Mouse (Mus musculus) stomach, embryonic 16.5 days (tissue): ENCODE measurements around the gene Gclm. TPM values are rescaled to one million over a fixed set of nuclear protein-coding genes. Genes with fewer than 3 reads are reported as not detected.

Source experiments
- ATAC-seq: fragments of 200-750 bp; cut with Nextera tagmentation; 2 replicates; pipeline ENCODE4 v1.8.0; 2017; ENCODE audit warnings: moderate number of reproducible peaks, moderate TSS enrichment; ENCODE audit not compliant: insufficient read depth, low FRiP score
- H3K27ac ChIP-seq: fragments of 300-500 bp; sonication (generic); 2 replicates; pipeline ENCODE4 v1.5.1; 2014; ENCODE audit warnings: low read length
- H3K27me3 ChIP-seq: fragments of 300-500 bp; sonication (generic); 2 replicates; pipeline ENCODE4 v1.6.1; 2014; ENCODE audit warnings: low read length, control low read depth, mixed read lengths; ENCODE audit not compliant: control insufficient read depth, insufficient read depth
- H3K36me3 ChIP-seq: fragments of 300-500 bp; sonication (generic); 2 replicates; pipeline ENCODE4 v1.6.1; 2014; ENCODE audit warnings: low read length; ENCODE audit not compliant: control insufficient read depth, insufficient read depth
- H3K4me1 ChIP-seq: fragments of 300-500 bp; sonication (generic); 2 replicates; pipeline ENCODE4 v1.6.1; 2014; ENCODE audit warnings: low read length, control low read depth, mixed read lengths; ENCODE audit not compliant: control insufficient read depth, insufficient read depth
- H3K4me2 ChIP-seq: fragments of 300-500 bp; sonication (generic); 2 replicates; pipeline ENCODE4 v1.6.1; 2014; ENCODE audit warnings: low read depth, low read length, mixed read lengths
- H3K4me3 ChIP-seq: fragments of 300-500 bp; sonication (generic); replicated peaks from 2 replicates; pipeline ENCODE4 v1.5.1; 2014; ENCODE audit warnings: mild to moderate bottlenecking, low read length
- H3K9ac ChIP-seq: fragments of 300-500 bp; sonication (generic); 2 replicates; pipeline ENCODE4 v1.6.1; 2014; ENCODE audit warnings: low read length
- H3K9me3 ChIP-seq: fragments of 300-500 bp; sonication (generic); replicated peaks from 2 replicates; pipeline ENCODE4 v1.6.1; 2016; ENCODE audit warnings: low read length, control low read depth; ENCODE audit not compliant: control insufficient read depth
- WGBS: fragments of 180-500 bp; shearing (Covaris S2); extraction: QIAGEN DNeasy Blood & Tissue Kit; methylation state at CpG from one replicate; pipeline ENCODE4 v1.1.7; 2014; 5-methylcytosine and 5-hydroxymethylcytosine counted together
- polyA plus RNA-seq: library from polyadenylated mRNA; unstranded; fragments of >200 nt; fragmentation: Nextera tagmentation; extraction: Ambion mirVana; gene quantifications from 2 replicates; pipeline ENCODE4 v1.2.1, GENCODE M21; 2015

Gclm gene
- polyA plus RNA-seq, 1 experiment from 2014 or later = 60.8 TPM

- no peaks in the 10 kb centered on the region for H3K36me3 ChIP-seq
- peaks cover 25% of the 10 kb centered on the region for H3K4me1 ChIP-seq
- H3K9me3 ChIP-seq = no peaks in the 10 kb centered on the region
- H3K9ac ChIP-seq = no peak overlapping the region
- H3K27ac ChIP-seq = no peak overlapping the region
- ATAC-seq = no peak
- H3K27me3 ChIP-seq = no peaks in the 10 kb centered on the region
- 89% methylated on average over 6 of the region's 6 CpGs for WGBS
- no peak overlapping the region for H3K4me2 ChIP-seq
- no peak overlapping the region for H3K4me3 ChIP-seq
These were observed 39.6 kb upstream of the Gclm start for GRCm38 (mm10) chr3:122205753-122206152.

- Histone ChIP-seq H3K4me1 (peaks cover 28% of the 10 kb centered on the region), H3K4me3 (no peak overlapping the region), H3K27ac (peak overlapping the region; percentile 22; the same call in 1 of the 2 replicates), H3K27me3 (no peaks in the 10 kb centered on the region), H3K36me3 (no peaks in the 10 kb centered on the region), H3K4me2 (no peak overlapping the region), H3K9me3 (no peaks in the 10 kb centered on the region), H3K9ac (no peak overlapping the region)
- WGBS = 52% methylated on average over 8 of the region's 8 CpGs
- ATAC-seq = peak; percentile 54; the same call in 1 of the 2 replicates
These were observed 38.9 kb upstream of the Gclm start for GRCm38 (mm10) chr3:122206279-122207070.

- H3K9me3 ChIP-seq = no peaks in the 10 kb centered on the region
- WGBS = 86% methylated on average over 6 of the region's 6 CpGs
- no peak overlapping the region for H3K27ac ChIP-seq
- no peaks in the 10 kb centered on the region for H3K36me3 ChIP-seq
- H3K9ac ChIP-seq = no peak overlapping the region
- peaks cover 19% of the 10 kb centered on the region for H3K4me1 ChIP-seq
- H3K27me3 ChIP-seq = no peaks in the 10 kb centered on the region
- no peak for ATAC-seq
- no peak overlapping the region for H3K4me2 ChIP-seq
- H3K4me3 ChIP-seq = no peak overlapping the region
These were observed 37.6 kb upstream of the Gclm start for GRCm38 (mm10) chr3:122207766-122208165.

- Histone ChIP-seq H3K36me3 (no peaks in the 10 kb centered on the region), H3K4me2 (no peak overlapping the region), H3K27me3 (no peaks in the 10 kb centered on the region), H3K4me1 (peaks cover 16% of the 10 kb centered on the region), H3K9me3 (no peaks in the 10 kb centered on the region), H3K27ac (peak overlapping the region; percentile 37; the same call in 1 of the 2 replicates), H3K4me3 (no peak overlapping the region), H3K9ac (0 out of 2 replicates have a peak overlapping the region, but pooled peaks have one; percentile 32)
- no peak for ATAC-seq
- WGBS = 75% methylated on average over 15 of the region's 15 CpGs
These were observed 36.8 kb upstream of the Gclm start for GRCm38 (mm10) chr3:122208296-122209225.

GRCm38 (mm10) chr3:122209511-122209910, 35.8 kb upstream of the Gclm start:
- Histone ChIP-seq H3K4me1 (peaks cover 16% of the 10 kb centered on the region), H3K9me3 (no peaks in the 10 kb centered on the region), H3K27me3 (no peaks in the 10 kb centered on the region), H3K27ac (no peak overlapping the region), H3K4me3 (no peak overlapping the region), H3K9ac (no peak overlapping the region), H3K36me3 (no peaks in the 10 kb centered on the region), H3K4me2 (no peak overlapping the region)
- ATAC-seq = no peak
- 83% methylated on average over 11 of the region's 11 CpGs for WGBS

GRCm38 (mm10) chr3:122210434-122210833, 34.9 kb upstream of the Gclm start:
- Histone ChIP-seq H3K9me3 (no peaks in the 10 kb centered on the region), H3K4me3 (no peak overlapping the region), H3K27me3 (no peaks in the 10 kb centered on the region), H3K9ac (no peak overlapping the region), H3K27ac (peak overlapping the region; percentile 51; the same call in 1 of the 2 replicates), H3K36me3 (no peaks in the 10 kb centered on the region), H3K4me1 (peaks cover 16% of the 10 kb centered on the region), H3K4me2 (no peak overlapping the region)
- WGBS = 42% methylated on average over 5 of the region's 5 CpGs
- ATAC-seq = no peak

GRCm38 (mm10) chr3:122210846-122211245, 34.5 kb upstream of the Gclm start:
- H3K9me3 ChIP-seq = no peaks in the 10 kb centered on the region
- H3K27me3 ChIP-seq = no peaks in the 10 kb centered on the region
- H3K27ac ChIP-seq = peak overlapping the region; percentile 51; the same call in 1 of the 2 replicates
- H3K4me2 ChIP-seq = no peak overlapping the region
- no peak overlapping the region for H3K9ac ChIP-seq
- WGBS = 59% methylated on average over 7 of the region's 7 CpGs
- ATAC-seq = no peak
- no peak overlapping the region for H3K4me3 ChIP-seq
- peaks cover 16% of the 10 kb centered on the region for H3K4me1 ChIP-seq
- no peaks in the 10 kb centered on the region for H3K36me3 ChIP-seq

- Histone ChIP-seq H3K9me3 (no peaks in the 10 kb centered on the region), H3K4me1 (peaks cover 16% of the 10 kb centered on the region), H3K4me3 (no peak overlapping the region), H3K27ac (peak overlapping the region; percentile 53), H3K36me3 (no peaks in the 10 kb centered on the region), H3K4me2 (peak overlapping the region; percentile 17; the same call in 1 of the 2 replicates), H3K9ac (no peak overlapping the region), H3K27me3 (no peaks in the 10 kb centered on the region)
- 49% methylated on average over 13 of the region's 13 CpGs for WGBS
- no peak for ATAC-seq
These were observed 33.8 kb upstream of the Gclm start for GRCm38 (mm10) chr3:122211446-122212125.
